Mouse (Mus musculus): ENCODE results near the gene Atp6ap1. TPM values are rescaled to one million over a fixed set of nuclear protein-coding genes. Genes with fewer than 3 reads are reported as not detected.

Gene Atp6ap1
- polyA plus RNA-seq, 1 experiment from 2014 or later, result 132 TPM

DNA sequence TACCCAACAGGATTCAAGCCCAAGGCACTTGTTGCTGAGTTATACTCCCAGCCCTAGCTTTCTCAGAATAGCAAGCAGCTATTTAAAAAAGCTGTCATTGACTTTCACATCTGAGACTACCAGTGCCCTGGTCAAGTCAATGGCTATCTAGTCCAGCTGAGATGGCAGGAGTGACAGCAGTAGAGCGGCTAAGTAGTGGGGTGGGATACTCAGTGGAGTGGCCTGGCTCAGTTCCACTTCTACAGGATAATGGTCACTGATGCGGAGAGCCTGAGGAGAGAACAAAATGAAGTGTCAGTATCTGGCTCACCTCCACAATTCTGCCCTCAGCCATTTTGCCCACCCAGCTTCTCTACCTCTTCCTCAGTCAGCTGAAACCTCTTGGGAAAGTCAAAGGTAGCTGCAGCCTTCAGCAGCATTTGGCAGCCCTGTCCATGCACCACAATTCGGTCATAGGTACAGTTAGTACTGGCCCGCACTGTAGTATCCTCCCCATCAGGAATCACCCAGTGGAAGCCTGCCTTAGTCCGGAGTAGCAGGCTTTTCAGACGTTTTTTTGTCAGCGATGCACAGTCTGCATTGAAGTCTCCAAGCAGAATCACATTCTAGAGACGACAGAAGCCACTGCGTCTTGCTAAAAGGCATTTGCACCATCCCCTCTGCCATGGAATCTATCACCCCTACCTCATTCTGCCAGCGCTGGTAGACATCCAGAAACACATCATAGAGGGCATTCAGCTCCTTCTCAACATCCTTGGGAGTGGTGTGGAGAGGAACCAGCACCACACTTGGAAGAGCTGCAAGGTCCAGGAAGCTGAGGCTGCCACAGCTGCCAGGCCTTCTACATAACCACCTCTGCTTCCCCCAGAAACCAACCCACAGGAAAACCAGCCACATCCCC, 23.2 kb upstream of the Atp6ap1 start:
- H3K27ac ChIP-seq, result peak overlapping the region; percentile 26; the same call in 1 of the 2 replicates

DNA sequence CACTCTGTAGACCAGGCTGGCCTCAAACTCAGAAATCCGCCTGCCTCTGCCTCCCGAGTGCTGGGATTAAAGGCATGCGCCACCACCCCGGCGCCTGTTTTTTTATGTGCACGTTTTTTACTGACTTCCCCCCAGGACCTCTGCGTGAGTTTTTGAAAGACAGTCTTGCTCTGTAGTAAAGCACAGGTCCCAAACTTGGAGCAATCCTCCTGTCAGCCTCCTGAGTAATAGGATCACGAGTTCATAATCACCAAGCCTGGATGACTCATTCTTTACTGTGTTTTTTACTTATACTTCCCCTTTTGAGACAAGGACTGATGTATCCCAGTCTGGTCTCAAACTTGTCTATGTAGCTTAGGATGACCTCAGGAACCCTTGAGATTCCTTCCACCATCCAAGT, 19.0 kb upstream of the Atp6ap1 start:
- no peak overlapping the region for H3K4me2 ChIP-seq
- ATAC-seq (ENCODE audit: insufficient read depth, low FRiP score, low read depth), result no peak
- H3K27me3 ChIP-seq (replicated peaks), result no peaks in the 10 kb centered on the region
- WGBS, result 60% methylated on average over 8 of the region's 8 CpGs
- no peak overlapping the region for H3K4me3 ChIP-seq (replicated peaks)
- H3K9me3 ChIP-seq, result no peaks in the 10 kb centered on the region
- H3K4me1 ChIP-seq, result no peaks in the 10 kb centered on the region
- H3K36me3 ChIP-seq, result no peaks in the 10 kb centered on the region
- H3K27ac ChIP-seq, result no peak overlapping the region
- no peak overlapping the region for H3K9ac ChIP-seq

More for the DNA sequence above, 23.2 kb upstream of the Atp6ap1 start:
- Histone ChIP-seq H3K4me3 (replicated peaks) (no peak overlapping the region), H3K27me3 (replicated peaks) (no peaks in the 10 kb centered on the region), H3K36me3 (no peaks in the 10 kb centered on the region), H3K9me3 (no peaks in the 10 kb centered on the region), H3K4me1 (no peaks in the 10 kb centered on the region), H3K9ac (no peak overlapping the region), H3K4me2 (no peak overlapping the region)
- WGBS, result 27% methylated on average over 10 of the region's 10 CpGs
- ATAC-seq (ENCODE audit: insufficient read depth, low FRiP score, low read depth), result no peak

DNA sequence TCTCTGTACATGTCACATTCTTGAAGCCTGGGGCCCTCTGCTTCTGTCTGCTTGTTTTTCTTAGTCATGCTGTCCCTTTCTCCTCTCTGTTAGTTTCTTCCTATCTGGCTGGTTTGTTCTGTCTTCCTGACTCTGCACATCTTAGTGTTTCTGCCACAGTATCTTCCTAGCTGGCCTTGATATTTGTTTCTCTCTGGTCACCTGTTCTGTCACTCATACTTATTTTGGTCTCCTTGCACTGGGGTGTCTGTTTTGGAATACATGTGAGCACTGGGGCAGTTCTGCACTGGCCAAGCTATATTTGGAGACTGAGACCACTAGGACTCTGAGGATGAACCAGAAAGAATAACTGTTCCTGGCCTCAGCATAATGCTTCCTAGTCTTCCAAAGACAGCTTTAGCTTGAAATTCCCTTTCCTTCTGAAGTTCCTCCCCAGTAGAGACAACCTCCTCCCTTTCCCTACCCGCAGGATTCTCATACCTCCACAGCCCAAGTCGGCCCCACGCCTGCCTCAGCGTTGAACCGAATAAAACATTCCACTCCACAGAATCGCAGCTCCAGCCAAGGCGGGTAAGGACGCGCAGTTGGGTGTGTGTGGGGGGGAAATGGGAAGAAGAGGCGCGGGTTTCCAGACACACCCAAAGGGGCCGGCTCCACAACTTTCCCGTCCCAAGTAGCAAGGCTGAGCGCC, 15.7 kb upstream of the Atp6ap1 start:
- H3K36me3 ChIP-seq, result no peaks in the 10 kb centered on the region
- peak overlapping the region; percentile 73 for H3K4me2 ChIP-seq
- H3K4me1 ChIP-seq, result no peaks in the 10 kb centered on the region; the same call in 1 of the 2 replicates
- no peak for ATAC-seq (ENCODE audit: insufficient read depth, low FRiP score, low read depth)
- H3K27me3 ChIP-seq (replicated peaks), result no peaks in the 10 kb centered on the region
- peak overlapping the region; percentile 58 for H3K4me3 ChIP-seq (replicated peaks)
- H3K9me3 ChIP-seq, result no peaks in the 10 kb centered on the region
- H3K9ac ChIP-seq, result no peak overlapping the region
- peak overlapping the region; percentile 91 for H3K27ac ChIP-seq
- 13% methylated on average over 14 of the region's 14 CpGs for WGBS

DNA sequence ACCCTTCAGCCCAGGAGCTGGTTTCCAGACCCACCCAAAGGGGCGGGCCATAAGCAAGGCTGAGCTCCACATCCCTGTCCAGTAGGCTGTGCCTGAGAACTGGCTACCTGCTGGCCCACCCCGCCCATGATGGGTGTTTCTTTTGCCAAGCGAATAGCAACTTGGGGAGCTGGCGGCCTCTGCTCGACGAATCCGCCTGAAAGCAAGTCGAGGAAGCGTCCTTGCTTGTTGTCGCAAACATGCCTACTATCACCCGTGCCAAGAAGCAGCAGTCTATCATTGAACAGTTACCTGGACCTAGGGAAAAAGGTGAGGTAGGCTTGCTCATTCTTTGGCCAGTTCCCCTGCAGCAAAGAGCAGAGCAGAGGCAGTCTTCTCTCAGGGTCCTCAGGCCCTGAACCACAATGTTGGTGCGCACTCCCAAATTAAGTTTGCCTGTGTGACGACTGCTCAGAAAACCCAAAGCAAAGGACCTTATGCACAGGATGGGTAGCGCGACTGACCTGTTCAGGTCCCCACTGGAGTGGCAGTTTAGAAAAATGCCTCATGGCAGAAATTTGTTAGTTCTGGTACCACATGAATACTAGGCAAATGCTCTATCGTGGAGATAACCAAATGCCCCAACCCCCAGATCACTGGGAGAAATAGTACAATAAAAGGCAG, 15.0 kb upstream of the Atp6ap1 start, which contains the start of the genes Taz and Dnase1l1:
Gene Taz, plus strand, starts transcription at position 181 of the 663 bp plus-strand sequence.
Gene Dnase1l1, minus strand, starts transcription at position 606 of the 663 bp plus-strand sequence.
- ATAC-seq (ENCODE audit: insufficient read depth, low FRiP score, low read depth), result peak; percentile 96

DNA sequence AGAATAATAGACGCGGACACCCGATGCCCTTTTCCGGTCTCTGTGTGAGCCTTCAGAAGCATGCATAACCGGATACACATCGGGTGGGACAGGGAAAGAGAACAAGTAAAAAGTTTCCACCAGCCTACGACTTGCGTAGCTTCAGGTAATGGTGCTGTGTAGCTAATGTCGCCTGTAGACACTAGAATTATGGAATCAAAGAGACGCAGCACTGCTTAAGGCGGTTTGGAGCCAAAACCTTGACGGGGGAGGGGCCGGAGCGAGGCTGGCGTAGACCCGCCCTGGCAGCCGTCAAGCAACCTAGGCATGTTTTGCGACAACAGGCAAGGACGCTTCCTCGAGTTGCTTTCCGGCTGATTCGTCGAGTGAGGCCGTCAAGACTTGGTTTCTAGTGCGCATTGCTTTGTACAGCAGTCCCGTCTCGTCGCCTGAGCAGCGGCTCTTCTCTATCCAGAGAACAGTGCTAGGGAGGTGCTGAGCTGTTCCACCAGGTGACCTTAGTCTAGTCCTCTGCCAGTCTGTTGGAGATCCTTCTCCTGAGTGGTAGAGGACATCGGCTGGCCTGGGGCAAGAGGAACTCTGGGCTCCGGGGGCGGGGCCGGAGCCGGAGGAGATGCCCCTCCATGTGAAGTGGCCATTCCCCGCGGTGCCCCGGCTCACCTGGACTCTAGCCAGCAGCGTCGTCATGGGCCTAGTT, 14.4 kb upstream of the Atp6ap1 start:
- H3K27me3 ChIP-seq (replicated peaks), result no peaks in the 10 kb centered on the region
- peak overlapping the region; percentile 48 for H3K9ac ChIP-seq
- peak; percentile 36 for ATAC-seq (ENCODE audit: insufficient read depth, low FRiP score, low read depth)
- H3K36me3 ChIP-seq, result no peaks in the 10 kb centered on the region
- H3K4me1 ChIP-seq, result no peaks in the 10 kb centered on the region; the same call in 1 of the 2 replicates
- H3K4me2 ChIP-seq, result peak overlapping the region; percentile 73
- H3K9me3 ChIP-seq, result no peaks in the 10 kb centered on the region
- peak overlapping the region; percentile 91 for H3K27ac ChIP-seq
- 25% methylated on average over 39 of the region's 39 CpGs for WGBS
- H3K4me3 ChIP-seq (replicated peaks), result peak overlapping the region; percentile 58

More for the DNA sequence above, 15.0 kb upstream of the Atp6ap1 start, which contains the start of the genes Taz and Dnase1l1:
- Histone ChIP-seq H3K27me3 (replicated peaks) (no peaks in the 10 kb centered on the region), H3K9me3 (no peaks in the 10 kb centered on the region), H3K27ac (peak within 1 kb of the TSS; percentile 91), H3K9ac (peak within 1 kb of the TSS; percentile 48), H3K4me2 (peak within 1 kb of the TSS; percentile 73), H3K4me1 (no peaks in the 10 kb centered on the region; the same call in 1 of the 2 replicates), H3K36me3 (no peaks in the 10 kb centered on the region), H3K4me3 (replicated peaks) (peak within 1 kb of the TSS; percentile 58)
- WGBS, result 13% methylated on average over 16 of the region's 16 CpGs

DNA sequence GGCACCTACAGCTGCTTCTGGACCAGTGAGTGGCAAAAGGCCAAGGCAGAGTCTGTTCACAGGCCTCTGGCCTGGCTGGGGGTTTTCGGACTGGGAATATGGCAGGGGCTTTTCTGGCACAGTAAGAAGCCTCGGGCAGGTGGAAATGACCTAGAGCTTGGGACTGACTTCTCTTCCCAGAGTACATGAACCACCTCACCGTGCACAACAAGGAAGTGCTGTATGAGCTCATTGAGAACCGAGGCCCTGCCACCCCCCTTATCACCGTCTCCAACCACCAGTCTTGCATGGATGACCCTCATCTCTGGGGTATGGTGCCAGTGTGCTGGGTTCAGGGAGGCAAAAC, 13.8 kb upstream of the Atp6ap1 start:
- 34% methylated on average over 5 of the region's 5 CpGs for WGBS
- Histone ChIP-seq H3K4me1 (no peaks in the 10 kb centered on the region; the same call in 1 of the 2 replicates), H3K9ac (peak overlapping the region; percentile 48), H3K27ac (peak overlapping the region; percentile 91), H3K9me3 (no peaks in the 10 kb centered on the region), H3K4me3 (replicated peaks) (peak overlapping the region; percentile 58), H3K27me3 (replicated peaks) (no peaks in the 10 kb centered on the region), H3K36me3 (no peaks in the 10 kb centered on the region), H3K4me2 (peak overlapping the region; percentile 73)
- no peak for ATAC-seq (ENCODE audit: insufficient read depth, low FRiP score, low read depth)

DNA sequence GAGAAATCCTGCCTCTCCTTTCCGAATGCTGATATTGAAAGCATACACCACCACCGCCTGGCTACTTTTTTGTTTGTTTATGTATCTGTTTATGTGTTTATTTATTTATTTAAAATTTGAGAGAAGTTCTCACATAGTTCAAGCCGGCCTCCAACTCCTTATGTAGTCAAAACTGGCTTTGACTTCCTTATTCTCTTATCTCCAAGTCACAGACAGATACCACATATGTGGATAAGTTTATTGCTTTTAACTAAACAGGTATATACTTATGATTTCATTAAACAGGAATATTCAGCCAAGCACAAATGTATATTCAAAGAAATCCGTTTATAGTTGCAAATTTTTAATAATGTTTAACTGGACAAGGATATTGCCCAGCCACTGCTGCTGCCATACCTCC, 3.5 kb upstream of the Atp6ap1 start:
- no peaks in the 10 kb centered on the region for H3K4me1 ChIP-seq
- H3K9ac ChIP-seq, result no peak overlapping the region
- H3K4me3 ChIP-seq (replicated peaks), result no peak overlapping the region
- no peak overlapping the region for H3K4me2 ChIP-seq
- H3K27ac ChIP-seq, result no peak overlapping the region
- H3K36me3 ChIP-seq, result no peaks in the 10 kb centered on the region
- H3K27me3 ChIP-seq (replicated peaks), result no peaks in the 10 kb centered on the region
- no peaks in the 10 kb centered on the region for H3K9me3 ChIP-seq
- ATAC-seq (ENCODE audit: insufficient read depth, low FRiP score, low read depth), result no peak
- WGBS, result 76% methylated on average over 4 of the region's 4 CpGs

DNA sequence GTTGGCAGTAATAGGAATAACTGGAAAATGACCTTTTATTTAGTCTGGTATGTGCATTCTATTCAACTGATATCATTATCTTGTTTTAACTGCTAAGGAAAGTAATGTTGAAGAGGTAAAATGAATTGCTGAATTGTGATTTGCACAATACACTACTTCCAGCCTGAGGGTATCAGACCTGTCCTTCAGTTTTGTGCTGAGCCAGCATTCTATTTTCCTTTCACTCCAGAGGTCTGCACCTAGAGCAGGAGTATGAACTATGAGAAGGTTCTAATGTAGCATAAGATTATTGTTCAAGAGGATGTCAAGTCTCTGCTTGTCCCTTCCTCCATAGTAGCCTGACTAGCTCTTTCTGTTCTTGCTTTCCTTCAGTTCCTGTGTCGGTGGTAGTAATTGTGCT, 1.5 kb downstream of the Atp6ap1 start:
- H3K27ac ChIP-seq, result no peak overlapping the region
- H3K9me3 ChIP-seq, result no peaks in the 10 kb centered on the region
- H3K9ac ChIP-seq, result no peak overlapping the region
- H3K36me3 ChIP-seq, result peaks cover 3% of the 10 kb centered on the region; the same call in 1 of the 2 replicates
- no peak overlapping the region for H3K4me2 ChIP-seq
- ATAC-seq (ENCODE audit: insufficient read depth, low FRiP score, low read depth), result no peak
- no peaks in the 10 kb centered on the region for H3K27me3 ChIP-seq (replicated peaks)
- H3K4me3 ChIP-seq (replicated peaks), result no peak overlapping the region
- H3K4me1 ChIP-seq, result no peaks in the 10 kb centered on the region
- 63% methylated on average over 1 of the region's 1 CpGs for WGBS

DNA sequence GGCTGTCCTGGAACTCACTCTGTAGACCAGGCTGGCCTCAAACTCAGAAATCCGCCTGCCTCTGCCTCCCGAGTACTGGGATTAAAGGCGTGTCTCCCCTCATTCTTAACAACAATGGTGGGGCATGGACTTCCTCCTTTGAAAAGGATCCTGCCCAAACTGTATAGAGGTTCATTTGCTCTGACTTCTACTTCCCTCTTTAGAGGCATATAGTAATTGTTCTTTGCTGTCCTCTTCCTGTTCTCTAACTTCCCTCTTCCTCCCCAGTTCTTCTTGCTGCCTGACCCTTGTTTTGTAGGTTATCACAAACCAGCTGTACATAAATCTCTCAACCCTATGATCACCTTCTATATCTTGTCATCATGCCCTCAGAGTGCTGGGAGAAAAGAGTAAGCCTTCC, 2.8 kb downstream of the Atp6ap1 start:
- WGBS, result 71% methylated on average over 3 of the region's 3 CpGs
- Histone ChIP-seq H3K4me2 (no peak overlapping the region), H3K4me3 (replicated peaks) (no peak overlapping the region), H3K9ac (no peak overlapping the region), H3K36me3 (peaks cover 3% of the 10 kb centered on the region; the same call in 1 of the 2 replicates), H3K27ac (no peak overlapping the region), H3K4me1 (no peaks in the 10 kb centered on the region), H3K27me3 (replicated peaks) (no peaks in the 10 kb centered on the region), H3K9me3 (no peaks in the 10 kb centered on the region)
- no peak for ATAC-seq (ENCODE audit: insufficient read depth, low FRiP score, low read depth)

DNA sequence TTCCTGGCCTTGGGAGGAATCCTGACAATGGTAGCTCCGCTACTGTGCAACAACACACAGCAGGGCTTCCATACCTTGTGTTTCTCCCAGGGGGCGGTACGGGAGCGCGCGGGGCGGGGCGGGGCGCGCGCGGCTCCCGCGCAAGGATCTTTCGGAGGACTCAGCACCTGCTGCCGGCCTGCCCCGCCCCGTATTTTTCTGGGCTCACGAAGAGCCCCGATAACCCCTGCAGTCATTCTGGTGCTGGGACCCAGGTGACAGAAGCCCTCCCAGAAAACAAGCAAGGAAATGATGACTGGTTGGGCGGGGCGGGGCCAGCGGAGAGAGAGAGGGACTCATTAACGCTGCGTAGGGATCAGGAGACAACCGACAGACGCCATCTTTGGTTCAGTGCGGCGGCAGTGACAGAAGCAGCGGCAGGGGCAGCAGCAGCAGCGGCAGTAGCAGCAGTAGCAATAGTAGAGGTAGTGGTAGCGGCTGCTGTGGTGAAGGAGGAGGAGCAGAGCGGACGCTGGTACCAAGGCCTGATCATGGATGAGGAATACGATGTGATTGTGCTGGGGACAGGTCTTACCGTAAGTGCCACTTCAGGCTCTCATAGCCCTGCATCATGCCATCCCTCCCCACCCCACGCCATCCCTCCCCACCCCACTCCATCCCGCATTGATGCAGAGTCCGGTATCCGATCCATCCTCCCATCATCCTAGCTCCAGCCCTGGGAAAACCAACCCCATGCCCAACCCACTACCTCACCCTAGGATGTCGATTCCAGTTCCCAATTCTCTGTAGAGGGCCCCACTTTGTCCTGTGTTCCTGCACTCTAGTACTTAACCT, 8.2 kb downstream of the Atp6ap1 start, which contains the start of gene Gdi1:
Gene Gdi1, plus strand, starts transcription at position 132 of the 834 bp plus-strand sequence.
- peak; percentile 87 for ATAC-seq (ENCODE audit: insufficient read depth, low FRiP score, low read depth)
- H3K9ac ChIP-seq, result peak within 1 kb of the TSS; percentile 32; the same call in 1 of the 2 replicates
- WGBS, result 14% methylated on average over 40 of the region's 41 CpGs
- peaks cover 11% of the 10 kb centered on the region for H3K36me3 ChIP-seq
- no peaks in the 10 kb centered on the region for H3K4me1 ChIP-seq
- peak within 1 kb of the TSS; percentile 58 for H3K4me2 ChIP-seq
- H3K27ac ChIP-seq, result peak within 1 kb of the TSS; percentile 83
- H3K4me3 ChIP-seq (replicated peaks), result peak within 1 kb of the TSS; percentile 54
- no peaks in the 10 kb centered on the region for H3K27me3 ChIP-seq (replicated peaks)
- H3K9me3 ChIP-seq, result no peaks in the 10 kb centered on the region
